Mouse (Mus musculus) limb, embryonic 11.5 days (tissue): Measurements from ENCODE around the gene 6030445D17Rik. TPM values are rescaled to one million over a fixed set of nuclear protein-coding genes. Genes with fewer than 3 reads are reported as not detected.
A peak's percentile ranks its signal among the peaks of the same experiment; 100 is the strongest.

Source experiments
- ATAC-seq: fragments of 200-750 bp; cut with Nextera tagmentation; 2 replicates; pipeline ENCODE4 v1.8.0; 2017; ENCODE audit warnings: low read depth; ENCODE audit not compliant: insufficient number of reproducible peaks, low FRiP score, low TSS enrichment
- DNase-seq: peaks from one replicate; pipeline ENCODE4 v3.0.0-alpha.2; 2015; ENCODE audit warnings: low spot score
- H3K27ac ChIP-seq: fragments of 300-500 bp; sonication (generic); replicated peaks from 2 replicates; pipeline ENCODE4 v1.5.1; 2014; ENCODE audit warnings: low read depth, mild to moderate bottlenecking, low read length
- H3K27me3 ChIP-seq: fragments of 300-500 bp; sonication (generic); 2 replicates; pipeline ENCODE4 v1.6.1; 2014; ENCODE audit warnings: mild to moderate bottlenecking, low read length, mixed read lengths; ENCODE audit not compliant: control insufficient read depth, insufficient read depth
- H3K36me3 ChIP-seq: fragments of 300-500 bp; sonication (generic); 2 replicates; pipeline ENCODE4 v1.6.1; 2014; ENCODE audit warnings: mild to moderate bottlenecking, low read length, moderate library complexity, mixed read lengths; ENCODE audit not compliant: control insufficient read depth, insufficient read depth
- H3K4me1 ChIP-seq: fragments of 300-500 bp; sonication (generic); 2 replicates; pipeline ENCODE4 v1.6.1; 2014; ENCODE audit warnings: low read length, mixed read lengths; ENCODE audit not compliant: control insufficient read depth, insufficient read depth
- H3K4me2 ChIP-seq: fragments of 300-500 bp; sonication (generic); 2 replicates; pipeline ENCODE4 v1.6.1; 2014; ENCODE audit warnings: low read depth, mild to moderate bottlenecking, moderate library complexity; ENCODE audit not compliant: severe bottlenecking
- H3K4me3 ChIP-seq: fragments of 300-500 bp; sonication (generic); 2 replicates; pipeline ENCODE4 v1.5.1; 2014; ENCODE audit warnings: low read depth, low read length
- H3K9ac ChIP-seq: fragments of 300-500 bp; sonication (generic); 2 replicates; pipeline ENCODE4 v1.6.1; 2014; ENCODE audit warnings: mild to moderate bottlenecking, low read length
- H3K9me3 ChIP-seq: fragments of 300-500 bp; sonication (generic); 2 replicates; pipeline ENCODE4 v1.6.1; 2016; ENCODE audit warnings: low read length; ENCODE audit not compliant: control insufficient read depth
- WGBS: fragments of 180-500 bp; shearing (Covaris S2); extraction: QIAGEN DNeasy Blood & Tissue Kit; methylation state at CpG from one replicate; pipeline ENCODE4 v1.1.7; 2014; 5-methylcytosine and 5-hydroxymethylcytosine counted together
- polyA plus RNA-seq: library from polyadenylated mRNA; unstranded; fragments of >200 nt; fragmentation: Nextera tagmentation; extraction: Ambion mirVana; gene quantifications from 2 replicates; pipeline ENCODE4 v1.2.1, GENCODE M21; 2014

6030445D17Rik gene
- 0.08 and 0.10 TPM in 2 replicates for polyA plus RNA-seq

- WGBS = under 1% methylated on average over 54 of the region's 64 CpGs
- Histone ChIP-seq H3K4me3 (peak within 1 kb of the TSS; percentile 64), H3K27me3 (peaks cover 14% of the 10 kb centered on the region), H3K4me1 (peaks cover 3% of the 10 kb centered on the region; the same call in 1 of the 2 replicates), H3K9me3 (no peaks in the 10 kb centered on the region), H3K36me3 (no peaks in the 10 kb centered on the region), H3K4me2 (peak within 1 kb of the TSS; percentile 100), H3K9ac (peak within 1 kb of the TSS; percentile 64), H3K27ac (no peak within 1 kb of the TSS)
- DNase-seq (peak; percentile 68), ATAC-seq (no peak)
Observed at GRCm38 (mm10) chr4:136462086-136462838, at the start of gene 6030445D17Rik. Gene 6030445D17Rik, plus strand, starts transcription at chr4:136462250.

- H3K9ac ChIP-seq = no peak overlapping the region
- H3K27ac ChIP-seq = no peak overlapping the region
- H3K4me2 ChIP-seq = no peak overlapping the region
- no peaks in the 10 kb centered on the region for H3K4me1 ChIP-seq
- H3K4me3 ChIP-seq = no peak overlapping the region
- no peaks in the 10 kb centered on the region for H3K9me3 ChIP-seq
- 86% methylated on average over 9 of the region's 9 CpGs for WGBS
- H3K27me3 ChIP-seq = no peaks in the 10 kb centered on the region
- no peak for DNase-seq
- no peaks in the 10 kb centered on the region for H3K36me3 ChIP-seq
- no peak for ATAC-seq
Observed at GRCm38 (mm10) chr4:136415477-136415876, 46.6 kb upstream of the 6030445D17Rik start.

GRCm38 (mm10) chr4:136418962-136419361 is 43.1 kb upstream of the 6030445D17Rik start:
- no peaks in the 10 kb centered on the region for H3K36me3 ChIP-seq
- H3K27ac ChIP-seq = no peak overlapping the region
- no peak overlapping the region for H3K9ac ChIP-seq
- peaks cover 9% of the 10 kb centered on the region for H3K27me3 ChIP-seq
- peaks cover 1% of the 10 kb centered on the region for H3K4me1 ChIP-seq
- no peaks in the 10 kb centered on the region for H3K9me3 ChIP-seq
- no peak overlapping the region for H3K4me3 ChIP-seq
- DNase-seq (no peak), ATAC-seq (no peak)
- WGBS = 16% methylated on average over 11 of the region's 11 CpGs
- H3K4me2 ChIP-seq = no peak overlapping the region

- H3K9ac ChIP-seq = no peak overlapping the region
- 82% methylated on average over 6 of the region's 6 CpGs for WGBS
- no peaks in the 10 kb centered on the region for H3K36me3 ChIP-seq
- no peak overlapping the region for H3K4me3 ChIP-seq
- no peak overlapping the region for H3K4me2 ChIP-seq
- H3K27me3 ChIP-seq = peaks cover 13% of the 10 kb centered on the region
- no peak overlapping the region for H3K27ac ChIP-seq
- no peaks in the 10 kb centered on the region for H3K9me3 ChIP-seq
- no peak for DNase-seq
- no peak for ATAC-seq
- peaks cover 5% of the 10 kb centered on the region for H3K4me1 ChIP-seq
Observed at GRCm38 (mm10) chr4:136419386-136419785, 42.7 kb upstream of the 6030445D17Rik start.

- peaks cover 23% of the 10 kb centered on the region for H3K27me3 ChIP-seq
- peak within 1 kb of the TSS; percentile 43 for H3K4me3 ChIP-seq
- no peaks in the 10 kb centered on the region for H3K9me3 ChIP-seq
- WGBS = 79% methylated on average over 9 of the region's 9 CpGs
- H3K4me2 ChIP-seq = peak within 1 kb of the TSS; percentile 90
- ATAC-seq = no peak
- H3K27ac ChIP-seq = no peak within 1 kb of the TSS
- peak within 1 kb of the TSS; percentile 53 for H3K9ac ChIP-seq
- H3K36me3 ChIP-seq = no peaks in the 10 kb centered on the region
- DNase-seq = no peak
- peaks cover 11% of the 10 kb centered on the region for H3K4me1 ChIP-seq
Observed at GRCm38 (mm10) chr4:136423224-136423623, 38.8 kb upstream of the 6030445D17Rik start, which contains the start of gene Htr1d. Gene Htr1d, plus strand, starts transcription at chr4:136423524.

- Histone ChIP-seq H3K27ac (no peak overlapping the region), H3K36me3 (no peaks in the 10 kb centered on the region), H3K9ac (peak overlapping the region; percentile 53), H3K27me3 (peaks cover 23% of the 10 kb centered on the region), H3K4me3 (peak overlapping the region; percentile 43), H3K4me2 (peak overlapping the region; percentile 90), H3K4me1 (peaks cover 11% of the 10 kb centered on the region), H3K9me3 (no peaks in the 10 kb centered on the region)
- DNase-seq (peak; percentile 46), ATAC-seq (no peak)
- 1% methylated on average over 60 of the region's 70 CpGs for WGBS
Observed at GRCm38 (mm10) chr4:136424120-136424999, 37.7 kb upstream of the 6030445D17Rik start.

GRCm38 (mm10) chr4:136425000-136425288 is 37.1 kb upstream of the 6030445D17Rik start:
- peak overlapping the region; percentile 53; the same call in 1 of the 2 replicates for H3K9ac ChIP-seq
- DNase-seq (peak; percentile 72), ATAC-seq (no peak)
- no peaks in the 10 kb centered on the region for H3K9me3 ChIP-seq
- H3K36me3 ChIP-seq = no peaks in the 10 kb centered on the region
- peak overlapping the region; percentile 90 for H3K4me2 ChIP-seq
- 2% methylated on average over 15 of the region's 15 CpGs for WGBS
- H3K27me3 ChIP-seq = peaks cover 23% of the 10 kb centered on the region
- H3K4me1 ChIP-seq = peaks cover 11% of the 10 kb centered on the region
- no peak overlapping the region for H3K27ac ChIP-seq
- peak overlapping the region; percentile 43 for H3K4me3 ChIP-seq

GRCm38 (mm10) chr4:136430609-136431375 is 31.3 kb upstream of the 6030445D17Rik start:
- H3K4me1 ChIP-seq = 0 out of 2 replicates have a peak, but pooled peaks cover 5% of the 10 kb centered on the region
- H3K27me3 ChIP-seq = no peaks in the 10 kb centered on the region
- H3K9ac ChIP-seq = no peak overlapping the region
- H3K36me3 ChIP-seq = no peaks in the 10 kb centered on the region
- no peaks in the 10 kb centered on the region for H3K9me3 ChIP-seq
- no peak overlapping the region for H3K27ac ChIP-seq
- WGBS = 44% methylated on average over 11 of the region's 11 CpGs
- H3K4me2 ChIP-seq = no peak overlapping the region
- ATAC-seq (0 out of 2 replicates have a peak, but pooled peaks have one; percentile 26), DNase-seq (no peak)
- H3K4me3 ChIP-seq = no peak overlapping the region
